Mouse (Mus musculus) embryonic facial prominence, embryonic 14.5 days (tissue): ENCODE measurements around the gene Timd4. TPM values are rescaled to one million over a fixed set of nuclear protein-coding genes. Genes with fewer than 3 reads are reported as not detected.

Source experiments
- polyA plus RNA-seq: library from polyadenylated mRNA; unstranded; fragments of >200 nt; fragmentation: Nextera tagmentation; extraction: Ambion mirVana; gene quantifications from 2 replicates; pipeline ENCODE4 v1.2.1, GENCODE M21; 2014

The Timd4 gene
- polyA plus RNA-seq, 1 experiment from 2014 or later: 0.40 TPM

Other genes with a start within 250 kb of the Timd4 start
- not detected in 2 replicates for gene BC053393, start 239.3 kb upstream of the Timd4 start, polyA plus RNA-seq
- not detected in 2 replicates for gene Dppa1, start 181.5 kb upstream of the Timd4 start, polyA plus RNA-seq
- 0.10 and 0.42 TPM in 2 replicates for gene Timd2, start 103.7 kb upstream of the Timd4 start, polyA plus RNA-seq
- gene Havcr1, start 75.7 kb upstream of the Timd4 start, polyA plus RNA-seq: 0.36 and 0.71 TPM in 2 replicates